Mouse (Mus musculus) lung, postnatal 0 days (tissue): ENCODE results near the gene Ranbp3l. TPM values are rescaled to one million over a fixed set of nuclear protein-coding genes. Genes with fewer than 3 reads are reported as not detected.

Source experiments
- ATAC-seq: fragments of 200-750 bp; cut with Nextera tagmentation; 2 replicates; pipeline ENCODE4 v1.8.0; 2017; ENCODE audit warnings: moderate library complexity
- DNase-seq: peaks from one replicate; pipeline ENCODE4 v3.0.0-alpha.2; 2016; ENCODE audit warnings: low spot score
- H3K27ac ChIP-seq: fragments of 300-500 bp; sonication (generic); 2 replicates; pipeline ENCODE4 v1.5.1; 2014; ENCODE audit warnings: antibody characterized with exemption, mild to moderate bottlenecking, low read length, mixed read lengths
- H3K27me3 ChIP-seq: fragments of 300-500 bp; sonication (generic); replicated peaks from 2 replicates; pipeline ENCODE4 v1.6.1; 2014; ENCODE audit warnings: low read length, mixed read lengths; ENCODE audit not compliant: insufficient read depth
- H3K36me3 ChIP-seq: fragments of 300-500 bp; sonication (generic); 2 replicates; pipeline ENCODE4 v1.6.1; 2014; ENCODE audit warnings: low read length, mixed read lengths; ENCODE audit not compliant: insufficient read depth
- H3K4me1 ChIP-seq: fragments of 300-500 bp; sonication (generic); 2 replicates; pipeline ENCODE4 v1.6.1; 2014; ENCODE audit warnings: antibody characterized with exemption, low read depth, low read length, mixed read lengths; ENCODE audit not compliant: insufficient read depth
- H3K4me2 ChIP-seq: fragments of 300-500 bp; sonication (generic); replicated peaks from 2 replicates; pipeline ENCODE4 v1.6.1; 2014; ENCODE audit warnings: low read depth, mild to moderate bottlenecking, low read length, moderate library complexity, mixed read lengths
- H3K4me3 ChIP-seq: fragments of 300-500 bp; sonication (generic); 2 replicates; pipeline ENCODE4 v1.5.1; 2014; ENCODE audit warnings: low read depth, low read length
- H3K9ac ChIP-seq: fragments of 300-500 bp; sonication (generic); replicated peaks from 2 replicates; pipeline ENCODE4 v1.6.1; 2014; ENCODE audit warnings: low read depth, mild to moderate bottlenecking
- H3K9me3 ChIP-seq: fragments of 300-500 bp; sonication (generic); 2 replicates; pipeline ENCODE4 v1.6.1; 2016; ENCODE audit warnings: low read length, mixed read lengths
- CTCF ChIP-seq: IDR thresholded peaks from 2 replicates; pipeline ENCODE4 v1.5.1; 2016; ENCODE audit warnings: antibody characterized with exemption, mild to moderate bottlenecking
- EP300 ChIP-seq: IDR thresholded peaks from 2 replicates; pipeline ENCODE4 v1.6.1; 2016; ENCODE audit warnings: antibody characterized with exemption, mild to moderate bottlenecking, control low read depth
- WGBS: fragments of 180-500 bp; shearing (Covaris S2); extraction: QIAGEN DNeasy Blood & Tissue Kit; methylation state at CpG from one replicate; pipeline ENCODE4 v1.1.7; 2014; 5-methylcytosine and 5-hydroxymethylcytosine counted together
- polyA plus RNA-seq: library from polyadenylated mRNA; unstranded; fragments of >200 nt; fragmentation: Nextera tagmentation; extraction: Ambion mirVana; gene quantifications from 2 replicates; pipeline ENCODE4 v1.2.1, GENCODE M21; 2015

Gene Ranbp3l
- polyA plus RNA-seq, 1 experiment from 2014 or later = 0.37 TPM

DNA sequence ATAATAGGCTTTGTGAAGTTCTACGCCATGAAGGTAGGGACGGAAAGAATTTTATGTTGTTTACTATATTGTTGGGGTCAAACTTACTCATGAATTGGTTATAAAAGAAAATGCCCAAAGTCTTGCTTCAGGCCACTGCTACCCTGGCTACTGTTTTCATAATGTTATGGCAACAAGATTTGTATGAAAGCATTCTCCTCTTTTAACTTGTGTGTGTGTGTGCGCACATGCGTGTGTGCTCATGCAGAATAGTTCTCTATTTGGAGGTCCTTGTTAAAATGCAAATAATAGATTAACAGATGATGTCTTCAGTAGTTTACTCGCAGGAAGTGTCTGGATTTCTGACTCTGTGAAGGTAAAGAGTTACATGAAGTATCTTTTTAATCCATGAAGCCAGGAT, 105.9 kb downstream of the Ranbp3l start:
- Histone ChIP-seq H3K27me3 (no peaks in the 10 kb centered on the region), H3K27ac (peak overlapping the region; percentile 57), H3K36me3 (no peaks in the 10 kb centered on the region), H3K4me1 (peaks cover 25% of the 10 kb centered on the region), H3K4me2 (peak overlapping the region; percentile 86), H3K9ac (no peak overlapping the region), H3K9me3 (no peaks in the 10 kb centered on the region), H3K4me3 (peak overlapping the region; percentile 71; the same call in 1 of the 2 replicates)
- DNase-seq = no peak
- ATAC-seq = no peak
- 62% methylated on average over 5 of the region's 5 CpGs for WGBS
- TF ChIP-seq CTCF = no peak
- no peak for TF ChIP-seq EP300

DNA sequence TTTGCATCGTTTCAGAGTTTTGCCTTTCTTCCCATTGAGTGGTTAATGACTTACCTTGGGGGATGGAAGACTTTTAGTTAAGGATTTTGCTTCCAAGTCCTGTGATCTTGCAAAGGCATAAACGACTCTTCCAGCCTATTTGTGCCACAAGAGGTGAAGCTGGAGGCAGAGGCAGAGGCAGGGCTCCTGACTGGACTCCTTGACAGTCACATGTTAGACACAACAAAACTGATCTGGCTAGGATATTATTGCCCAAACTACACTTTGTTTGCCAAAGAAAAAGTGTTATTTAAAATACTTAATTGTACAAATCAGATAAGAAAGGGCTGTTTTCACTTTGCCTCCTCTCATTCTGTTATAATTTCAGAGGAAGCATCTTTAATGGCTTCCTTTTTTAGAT, 106.4 kb downstream of the Ranbp3l start:
- Histone ChIP-seq H3K4me1 (peaks cover 30% of the 10 kb centered on the region), H3K4me3 (no peak overlapping the region), H3K36me3 (no peaks in the 10 kb centered on the region), H3K27me3 (no peaks in the 10 kb centered on the region), H3K9me3 (no peaks in the 10 kb centered on the region), H3K4me2 (no peak overlapping the region; the same call in 1 of the 2 replicates), H3K9ac (no peak overlapping the region), H3K27ac (peak overlapping the region; percentile 15; the same call in 1 of the 2 replicates)
- WGBS = 10% methylated on average over 2 of the region's 2 CpGs
- no peak for TF ChIP-seq CTCF
- no peak for TF ChIP-seq EP300
- DNase-seq = no peak
- no peak for ATAC-seq

DNA sequence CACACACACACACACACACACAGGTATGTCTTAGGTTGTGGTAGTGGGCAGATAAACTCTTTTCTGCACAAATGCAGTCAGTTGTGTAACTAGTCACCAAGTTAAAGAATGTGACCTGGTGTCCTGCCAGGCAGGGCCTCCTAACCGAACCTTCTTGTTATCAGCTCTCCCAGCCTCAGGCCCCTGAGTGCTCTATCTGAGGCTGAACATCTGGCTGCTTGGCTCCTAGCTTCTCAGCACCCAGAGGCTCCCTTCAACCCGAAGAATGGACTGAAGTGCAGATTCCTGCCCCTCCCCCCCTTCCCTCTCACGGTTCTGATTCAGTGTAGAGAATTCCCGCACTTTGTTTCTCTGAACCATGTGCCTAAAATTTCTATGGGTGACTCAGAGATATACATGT, 106.9 kb downstream of the Ranbp3l start:
- Histone ChIP-seq H3K4me1 (peaks cover 31% of the 10 kb centered on the region), H3K9ac (no peak overlapping the region), H3K4me2 (peak overlapping the region; percentile 19; the same call in 1 of the 2 replicates), H3K27me3 (no peaks in the 10 kb centered on the region), H3K9me3 (no peaks in the 10 kb centered on the region), H3K36me3 (no peaks in the 10 kb centered on the region), H3K27ac (peak overlapping the region; percentile 12; the same call in 1 of the 2 replicates), H3K4me3 (no peak overlapping the region)
- peak; percentile 61 for DNase-seq
- 12% methylated on average over 4 of the region's 4 CpGs for WGBS
- no peak for ATAC-seq
- TF ChIP-seq CTCF (no peak), EP300 (no peak)

DNA sequence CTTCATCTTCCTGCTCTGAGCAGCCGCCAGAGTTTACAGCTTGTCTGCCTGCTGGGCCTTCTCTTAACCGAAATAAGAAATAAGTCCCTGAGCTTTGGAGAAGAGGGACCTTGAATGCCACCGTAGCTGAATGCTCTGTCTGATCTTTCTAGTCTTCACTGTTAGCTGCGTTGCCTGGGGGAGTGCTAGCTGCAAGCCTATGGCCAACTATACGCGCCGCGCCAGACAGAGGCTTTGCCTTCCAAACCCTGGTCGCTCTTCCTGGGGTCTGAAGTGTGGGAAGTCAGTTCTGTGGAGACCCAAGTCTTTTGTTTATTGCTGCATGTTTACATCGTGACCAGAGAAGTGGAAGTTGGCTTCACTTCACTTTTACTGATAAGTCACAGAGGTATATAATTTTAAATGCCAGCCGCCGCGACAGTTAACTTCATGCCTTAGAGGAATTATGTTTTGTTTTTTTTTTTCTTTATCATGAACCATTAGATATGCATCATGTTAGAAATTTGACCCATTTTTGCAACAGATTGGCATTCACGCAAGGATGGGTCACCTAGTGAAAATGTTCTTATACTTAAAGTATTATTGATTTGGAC, 108.0 kb downstream of the Ranbp3l start:
- no peaks in the 10 kb centered on the region for H3K9me3 ChIP-seq
- no peaks in the 10 kb centered on the region for H3K27me3 ChIP-seq
- H3K9ac ChIP-seq = no peak overlapping the region
- 0 out of 2 replicates have a peak overlapping the region, but pooled peaks have one; percentile 35 for H3K27ac ChIP-seq
- H3K4me3 ChIP-seq = no peak overlapping the region
- no peaks in the 10 kb centered on the region for H3K36me3 ChIP-seq
- TF ChIP-seq EP300 = no peak
- no peak for TF ChIP-seq CTCF
- WGBS = 36% methylated on average over 14 of the region's 14 CpGs
- ATAC-seq (no peak), DNase-seq (no peak)
- peak overlapping the region; percentile 15; the same call in 1 of the 2 replicates for H3K4me2 ChIP-seq
- H3K4me1 ChIP-seq = peaks cover 26% of the 10 kb centered on the region

DNA sequence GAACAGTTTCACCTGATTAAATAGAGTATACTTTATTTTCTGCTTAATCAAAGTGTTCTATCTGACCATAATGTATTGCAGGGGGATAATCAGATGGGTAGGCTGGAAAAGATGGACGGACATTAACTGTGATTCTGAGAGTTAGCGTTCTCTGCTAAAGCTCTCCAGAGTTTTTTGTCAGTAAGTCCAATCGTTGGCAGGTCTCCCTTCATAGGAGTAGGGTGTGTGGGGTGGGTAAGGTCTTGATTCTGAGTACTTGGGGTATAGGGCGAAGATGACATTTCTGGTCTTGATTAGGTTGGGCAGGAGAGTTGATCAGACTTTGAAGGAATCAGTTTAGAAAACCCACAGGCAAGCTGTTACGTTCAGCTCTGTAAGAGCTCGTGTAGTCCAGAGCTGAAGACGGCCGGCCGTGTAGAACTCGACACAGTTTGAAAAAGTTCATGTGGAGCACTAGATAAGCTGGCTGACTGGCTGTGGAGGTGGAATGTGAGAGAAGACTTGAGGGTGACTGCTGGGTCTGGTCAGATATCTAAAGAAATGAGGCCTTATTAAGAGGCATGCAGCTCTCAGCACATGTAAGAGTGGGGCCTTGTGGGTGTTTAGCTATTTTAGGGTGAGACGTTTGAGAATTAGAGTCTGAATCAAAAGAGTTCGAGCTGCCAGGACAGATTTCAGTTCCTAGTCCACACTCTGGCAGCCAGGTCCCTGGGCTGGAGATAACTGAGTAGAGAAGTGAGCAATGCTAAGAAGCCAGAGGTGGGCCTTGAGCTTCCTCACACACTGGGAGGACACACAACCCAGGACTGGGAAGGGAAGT, 110.9 kb downstream of the Ranbp3l start:
- Histone ChIP-seq H3K9ac (no peak overlapping the region; the same call in 1 of the 2 replicates), H3K36me3 (no peaks in the 10 kb centered on the region), H3K27ac (peak overlapping the region; percentile 65), H3K4me1 (peaks cover 26% of the 10 kb centered on the region), H3K4me2 (no peak overlapping the region), H3K4me3 (no peak overlapping the region), H3K9me3 (no peaks in the 10 kb centered on the region), H3K27me3 (no peaks in the 10 kb centered on the region)
- peak; percentile 39; the same call in 1 of the 2 replicates for ATAC-seq
- WGBS = 39% methylated on average over 12 of the region's 12 CpGs
- DNase-seq = no peak
- TF ChIP-seq CTCF (no peak), EP300 (no peak)

DNA sequence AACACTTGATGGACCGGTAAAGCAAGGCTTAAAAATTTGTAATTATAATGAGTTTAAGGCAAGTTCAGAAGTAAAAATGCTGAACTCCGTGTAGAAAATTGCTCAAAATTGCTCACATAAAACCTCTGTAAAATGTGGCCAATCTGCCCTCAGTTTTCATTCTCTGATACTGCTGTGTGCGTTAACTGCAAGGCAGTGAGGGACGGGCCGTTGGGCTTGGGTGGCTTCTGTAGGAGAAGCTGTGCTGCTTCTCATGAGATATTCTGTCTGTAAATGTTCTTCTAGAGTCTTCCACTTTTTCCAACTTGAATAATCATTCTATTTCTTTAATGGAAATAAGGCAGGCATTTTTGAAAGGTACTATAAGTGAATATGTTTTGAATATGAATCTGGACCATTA, 111.9 kb downstream of the Ranbp3l start:
- Histone ChIP-seq H3K9me3 (no peaks in the 10 kb centered on the region), H3K27me3 (no peaks in the 10 kb centered on the region), H3K4me3 (no peak overlapping the region), H3K27ac (no peak overlapping the region), H3K4me2 (no peak overlapping the region), H3K36me3 (no peaks in the 10 kb centered on the region), H3K4me1 (peaks cover 25% of the 10 kb centered on the region), H3K9ac (no peak overlapping the region)
- WGBS = 46% methylated on average over 5 of the region's 5 CpGs
- ATAC-seq (no peak), DNase-seq (no peak)
- TF ChIP-seq CTCF (no peak), EP300 (no peak)
